Mouse (Mus musculus) midbrain, embryonic 16.5 days (tissue): ENCODE data around the gene Agbl4. TPM values are rescaled to one million over a fixed set of nuclear protein-coding genes. Genes with fewer than 3 reads are reported as not detected.
"Not testable (repeated sequence)": the region's sequence is repeated elsewhere in the genome, so short reads cannot be mapped to it uniquely, and the experiment has no call there.

Experiments used
- ATAC-seq: fragments of 200-750 bp; cut with Nextera tagmentation; 2 replicates; pipeline ENCODE4 v1.8.0; 2017; ENCODE audit warnings: moderate TSS enrichment
- H3K27ac ChIP-seq: fragments of 300-500 bp; sonication (generic); 2 replicates; pipeline ENCODE4 v1.5.1; 2014; ENCODE audit warnings: mild to moderate bottlenecking, low read length, mixed read lengths
- H3K27me3 ChIP-seq: fragments of 300-500 bp; sonication (generic); 2 replicates; pipeline ENCODE4 v1.6.1; 2014; ENCODE audit warnings: low read depth, low read length, mixed read lengths; ENCODE audit not compliant: control insufficient read depth, insufficient read depth
- H3K36me3 ChIP-seq: fragments of 300-500 bp; sonication (generic); 2 replicates; pipeline ENCODE4 v1.6.1; 2014; ENCODE audit warnings: mild to moderate bottlenecking, low read length, moderate library complexity, mixed read lengths; ENCODE audit not compliant: control insufficient read depth, insufficient read depth
- H3K4me1 ChIP-seq: fragments of 300-500 bp; sonication (generic); 2 replicates; pipeline ENCODE4 v1.6.1; 2014; ENCODE audit warnings: mild to moderate bottlenecking, low read length, mixed read lengths; ENCODE audit not compliant: control insufficient read depth, insufficient read depth
- H3K4me2 ChIP-seq: fragments of 300-500 bp; sonication (generic); 2 replicates; pipeline ENCODE4 v1.6.1; 2014; ENCODE audit warnings: mild to moderate bottlenecking, low read length, mixed read lengths
- H3K4me3 ChIP-seq: fragments of 300-500 bp; sonication (generic); 2 replicates; pipeline ENCODE4 v1.5.1; 2014; ENCODE audit warnings: low read depth, mild to moderate bottlenecking, low read length, moderate library complexity, mixed read lengths
- H3K9ac ChIP-seq: fragments of 300-500 bp; sonication (generic); 2 replicates; pipeline ENCODE4 v1.6.1; 2014; ENCODE audit warnings: low read depth, low read length, mixed read lengths
- H3K9me3 ChIP-seq: fragments of 300-500 bp; sonication (generic); replicated peaks from 2 replicates; pipeline ENCODE4 v1.6.1; 2014; ENCODE audit warnings: mild to moderate bottlenecking, low read length, mixed read lengths; ENCODE audit not compliant: control insufficient read depth, poor library complexity, severe bottlenecking
- WGBS: fragments of 180-500 bp; shearing (Covaris S2); extraction: QIAGEN DNeasy Blood & Tissue Kit; methylation state at CpG from one replicate; pipeline ENCODE4 v1.1.7; 2014; 5-methylcytosine and 5-hydroxymethylcytosine counted together
- polyA plus RNA-seq: library from polyadenylated mRNA; unstranded; fragments of >200 nt; fragmentation: Nextera tagmentation; extraction: Ambion mirVana; gene quantifications from 2 replicates; pipeline ENCODE4 v1.2.1, GENCODE M21; 2015

The Agbl4 gene
- polyA plus RNA-seq, 1 experiment from 2014 or later, result 4.5 TPM

DNA sequence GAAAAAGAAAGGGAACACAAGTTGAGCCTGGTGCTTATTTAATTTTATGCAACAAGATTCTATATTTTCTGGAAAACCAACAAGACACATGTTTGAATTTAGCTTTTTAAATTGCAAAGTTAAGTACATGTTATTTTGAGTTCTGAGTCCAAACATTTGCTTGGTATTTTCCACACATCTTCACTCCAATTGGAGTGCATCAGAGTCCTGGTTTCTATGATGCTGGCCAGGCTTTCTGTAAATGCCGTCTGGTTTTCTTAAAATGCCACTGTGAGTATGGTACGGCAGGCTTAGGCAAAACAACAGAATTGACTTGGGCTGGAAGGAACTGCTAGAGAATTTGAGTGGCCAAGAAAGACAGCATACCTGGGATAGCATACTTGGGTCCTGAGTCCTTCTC, 784.0 kb downstream of the Agbl4 start:
- ATAC-seq, result no peak
- no peaks in the 10 kb centered on the region for H3K9me3 ChIP-seq
- H3K27me3 ChIP-seq, result no peaks in the 10 kb centered on the region
- no peak overlapping the region for H3K4me3 ChIP-seq
- H3K4me1 ChIP-seq, result no peaks in the 10 kb centered on the region
- no peak overlapping the region for H3K4me2 ChIP-seq
- 92% methylated on average over 2 of the region's 2 CpGs for WGBS
- H3K27ac ChIP-seq, result no peak overlapping the region
- no peak overlapping the region for H3K9ac ChIP-seq
- no peaks in the 10 kb centered on the region for H3K36me3 ChIP-seq

DNA sequence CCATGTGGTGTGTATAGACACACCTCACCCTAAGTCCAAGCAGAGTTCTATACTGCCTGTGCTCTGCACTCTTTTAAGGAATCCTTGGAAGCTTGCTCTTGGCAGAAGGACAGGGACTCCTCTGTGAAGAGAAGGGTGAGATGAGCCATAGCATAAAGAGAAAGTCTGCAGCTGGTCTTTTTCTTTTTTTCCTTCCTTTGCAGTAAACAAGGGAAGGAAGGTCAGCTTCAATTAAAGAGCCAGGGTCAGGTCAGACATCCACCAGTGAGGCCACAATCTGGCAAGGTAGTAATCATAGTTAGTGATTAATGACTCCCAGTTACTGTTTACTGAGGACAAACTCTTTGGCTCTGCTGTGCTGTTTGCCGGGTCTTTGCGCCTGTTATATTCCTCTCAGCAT, 802.6 kb downstream of the Agbl4 start:
- Histone ChIP-seq H3K27me3 (no peaks in the 10 kb centered on the region), H3K9me3 (no peaks in the 10 kb centered on the region), H3K4me1 (no peaks in the 10 kb centered on the region), H3K9ac (no peak overlapping the region), H3K4me2 (no peak overlapping the region), H3K36me3 (no peaks in the 10 kb centered on the region), H3K27ac (no peak overlapping the region), H3K4me3 (no peak overlapping the region)
- no peak for ATAC-seq
- 84% methylated on average over 2 of the region's 2 CpGs for WGBS

DNA sequence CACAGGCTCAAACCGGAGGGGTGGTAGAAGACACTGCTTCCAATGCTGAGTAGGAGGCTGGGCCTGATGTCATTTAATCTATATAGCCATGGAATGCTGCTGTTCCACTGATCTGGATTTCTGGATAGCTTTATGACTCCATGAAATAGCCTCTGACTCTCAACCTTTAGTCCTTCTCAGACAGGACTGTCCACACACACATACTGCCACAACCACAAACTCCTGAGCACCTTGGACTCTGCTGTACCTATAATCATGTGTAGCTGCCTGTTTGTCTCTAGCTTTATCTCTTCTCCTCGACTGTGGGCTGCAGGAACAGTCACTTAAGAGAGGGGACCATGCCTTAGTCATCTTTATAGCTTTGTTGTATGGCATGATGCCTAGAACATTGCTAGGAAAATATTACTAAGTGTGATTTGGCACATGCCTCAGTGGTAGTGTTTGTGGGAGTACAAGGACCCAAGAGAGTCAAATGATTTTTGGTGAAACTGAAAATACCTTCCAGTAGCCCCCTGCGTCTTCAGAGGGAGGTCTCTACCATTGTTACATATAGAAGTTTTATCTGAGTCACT, 817.8 kb downstream of the Agbl4 start:
- Histone ChIP-seq H3K27ac (no peak overlapping the region), H3K27me3 (no peaks in the 10 kb centered on the region), H3K9me3 (no peaks in the 10 kb centered on the region), H3K4me1 (no peaks in the 10 kb centered on the region), H3K9ac (no peak overlapping the region), H3K4me3 (no peak overlapping the region), H3K36me3 (no peaks in the 10 kb centered on the region), H3K4me2 (no peak overlapping the region)
- WGBS, result 79% methylated on average over 3 of the region's 3 CpGs
- ATAC-seq, result no peak

DNA sequence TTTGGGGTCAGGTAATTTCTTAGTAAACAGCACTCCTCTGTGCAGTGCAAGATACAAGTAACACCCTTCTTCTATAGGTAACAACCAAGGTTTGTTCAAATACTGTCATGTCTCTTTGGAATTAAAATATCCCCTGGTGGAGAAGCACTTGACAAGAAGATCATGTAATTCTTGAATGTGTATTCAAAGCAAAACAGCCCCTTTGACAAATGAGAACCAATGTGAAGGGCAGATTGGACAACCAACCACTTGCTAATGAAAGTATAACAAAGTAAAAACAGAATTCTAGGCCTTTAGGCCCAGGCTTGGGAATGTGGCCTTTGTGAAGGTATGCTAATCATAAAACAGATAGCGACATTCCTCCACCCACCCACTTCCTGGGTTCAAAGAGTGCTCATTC, 821.6 kb downstream of the Agbl4 start:
- WGBS, result no CpG with 5 or more reads among the region's 1 CpGs
- not testable (repeated sequence) for ATAC-seq, H3K9ac ChIP-seq, H3K4me2 ChIP-seq, H3K36me3 ChIP-seq, H3K27ac ChIP-seq, H3K27me3 ChIP-seq, H3K4me1 ChIP-seq, H3K9me3 ChIP-seq, H3K4me3 ChIP-seq

DNA sequence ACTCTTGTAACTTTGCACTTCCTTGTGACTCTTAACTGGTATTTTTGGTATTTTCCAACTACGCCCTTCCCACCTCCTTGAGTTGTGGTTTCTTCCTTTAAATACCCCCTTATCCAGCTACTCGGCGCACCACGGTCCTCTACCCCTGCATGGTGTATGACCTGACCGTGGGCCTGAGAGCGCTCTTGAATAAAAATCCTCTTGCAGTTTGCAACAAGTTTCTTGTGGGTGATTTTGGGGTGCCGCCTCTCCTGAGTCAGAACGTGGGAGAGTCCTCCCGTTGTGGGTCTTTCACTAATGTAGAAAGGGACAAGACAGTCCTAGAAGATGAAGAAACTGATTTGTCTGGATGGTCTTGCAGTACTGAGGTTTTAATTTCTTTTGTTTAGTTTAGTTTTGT, 822.1 kb downstream of the Agbl4 start:
- not testable (repeated sequence) for H3K9me3 ChIP-seq, H3K9ac ChIP-seq, H3K27me3 ChIP-seq, H3K36me3 ChIP-seq, H3K4me3 ChIP-seq, ATAC-seq, H3K27ac ChIP-seq, H3K4me2 ChIP-seq, H3K4me1 ChIP-seq
- WGBS, result 92% methylated on average over 9 of the region's 9 CpGs

DNA sequence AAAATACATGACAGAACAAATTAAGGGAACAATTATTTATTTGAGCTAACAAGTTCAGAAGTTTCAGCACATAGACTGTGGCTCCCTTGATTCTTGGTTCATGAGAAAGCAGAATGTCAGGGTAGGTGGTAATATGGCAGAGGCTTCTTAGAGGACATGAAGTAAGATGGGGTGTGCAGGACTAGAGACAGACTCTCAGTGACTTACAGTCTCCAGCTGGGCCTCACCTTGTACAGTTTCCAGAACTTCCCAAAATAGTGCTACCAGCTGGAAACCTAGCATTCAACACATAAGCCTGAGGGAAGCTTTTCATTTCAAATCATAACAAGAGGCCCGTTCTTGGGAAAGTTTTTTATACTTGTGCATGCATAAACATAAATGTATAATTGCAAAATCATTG, 836.4 kb downstream of the Agbl4 start:
- Histone ChIP-seq H3K4me3 (no peak overlapping the region), H3K27ac (no peak overlapping the region), H3K36me3 (no peaks in the 10 kb centered on the region), H3K4me2 (no peak overlapping the region), H3K27me3 (no peaks in the 10 kb centered on the region), H3K9ac (no peak overlapping the region), H3K4me1 (no peaks in the 10 kb centered on the region), H3K9me3 (no peaks in the 10 kb centered on the region)
- no peak for ATAC-seq
- 63% methylated on average over 1 of the region's 1 CpGs for WGBS

DNA sequence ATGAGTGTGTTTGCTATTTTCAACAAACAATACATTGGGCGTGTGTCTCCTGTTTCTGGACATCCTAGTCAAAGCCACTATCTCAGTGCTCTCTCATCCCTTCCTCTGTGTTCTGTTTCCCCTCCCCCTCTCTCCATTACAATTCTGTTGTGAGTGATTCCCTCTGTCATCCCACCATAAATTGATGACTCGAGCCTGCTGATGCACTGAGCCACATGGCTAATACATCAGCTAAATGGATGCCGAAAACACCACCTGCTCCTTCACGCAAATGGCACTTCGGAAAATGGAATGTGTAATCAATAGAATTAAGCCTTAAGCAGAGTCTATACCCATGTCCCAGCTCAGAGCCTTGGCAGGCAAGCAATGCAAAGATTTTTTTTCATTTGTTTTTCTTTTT, 854.5 kb downstream of the Agbl4 start:
- H3K27me3 ChIP-seq, result no peaks in the 10 kb centered on the region
- 0 out of 2 replicates have a peak, but pooled peaks cover 2% of the 10 kb centered on the region for H3K4me1 ChIP-seq
- H3K9me3 ChIP-seq, result no peaks in the 10 kb centered on the region
- no peak overlapping the region for H3K27ac ChIP-seq
- WGBS, result 68% methylated on average over 5 of the region's 5 CpGs
- no peaks in the 10 kb centered on the region for H3K36me3 ChIP-seq
- no peak overlapping the region for H3K4me3 ChIP-seq
- no peak for ATAC-seq
- no peak overlapping the region for H3K9ac ChIP-seq
- no peak overlapping the region for H3K4me2 ChIP-seq

DNA sequence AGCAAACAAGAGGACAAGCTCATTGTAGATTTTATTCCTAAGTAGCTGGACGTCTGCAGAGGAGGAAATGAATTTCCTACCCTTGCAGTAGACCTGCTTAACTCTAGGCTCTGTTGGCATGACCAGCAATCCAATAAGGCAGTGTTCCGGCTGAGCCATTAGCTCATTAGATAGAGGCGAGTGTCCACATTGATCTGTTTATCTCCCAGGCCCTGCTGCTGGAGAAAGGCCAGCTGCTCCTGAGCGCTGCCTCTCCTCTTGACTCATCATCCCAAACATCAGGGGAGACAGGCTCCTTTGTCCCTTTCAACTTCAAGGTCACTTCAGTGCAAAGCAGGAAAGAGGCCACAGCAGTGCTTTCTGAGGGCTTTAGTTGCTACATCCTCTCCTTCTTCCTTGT, 858.0 kb downstream of the Agbl4 start:
- Histone ChIP-seq H3K27me3 (no peaks in the 10 kb centered on the region), H3K9me3 (no peaks in the 10 kb centered on the region), H3K4me2 (no peak overlapping the region), H3K27ac (no peak overlapping the region), H3K9ac (no peak overlapping the region), H3K4me3 (no peak overlapping the region), H3K36me3 (no peaks in the 10 kb centered on the region), H3K4me1 (0 out of 2 replicates have a peak, but pooled peaks cover 2% of the 10 kb centered on the region)
- no peak for ATAC-seq
- 13% methylated on average over 4 of the region's 4 CpGs for WGBS

DNA sequence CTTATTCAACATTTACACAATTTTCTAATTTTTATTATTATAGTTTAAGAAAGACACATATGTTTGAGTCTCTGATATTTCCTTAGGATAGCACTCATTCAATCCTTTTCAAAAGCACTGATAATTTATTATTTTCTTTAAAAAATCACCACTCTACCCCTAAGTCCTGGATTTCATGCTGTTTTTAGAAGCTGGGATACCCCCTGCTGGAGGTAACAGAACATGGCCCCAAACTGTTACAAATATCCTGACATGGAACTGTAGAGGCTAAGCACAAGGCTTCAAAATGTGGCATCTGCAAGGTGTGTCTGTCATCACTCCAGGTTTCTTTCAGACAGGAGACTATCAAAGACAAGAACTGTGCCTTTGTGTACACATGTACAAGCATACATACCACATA, 859.5 kb downstream of the Agbl4 start:
- H3K4me1 ChIP-seq, result 0 out of 2 replicates have a peak, but pooled peaks cover 2% of the 10 kb centered on the region
- no peak overlapping the region for H3K9ac ChIP-seq
- no peaks in the 10 kb centered on the region for H3K36me3 ChIP-seq
- no peaks in the 10 kb centered on the region for H3K27me3 ChIP-seq
- no peak overlapping the region for H3K4me3 ChIP-seq
- no peaks in the 10 kb centered on the region for H3K9me3 ChIP-seq
- no peak overlapping the region for H3K27ac ChIP-seq
- no peak for ATAC-seq
- H3K4me2 ChIP-seq, result no peak overlapping the region
